16 mouse cellular contexts compared by ENCODE assay signal in genomic region chr16:21004871-21005270, GRCm38 (mm10).
"Had no signal": no experiment of that assay in that cellular context is flagged by ENCODE, and none has a peak within 500 bp of the region (broad histone marks: within the 10 kb centered on the region; RNA-seq: fewer than 3 reads in every experiment).

No protein-coding gene starts in this region.

- H3K9ac ChIP-seq: lung, embryonic 14.5 days; midbrain, embryonic 13.5 days; midbrain, embryonic 15.5 days; neural tube, embryonic 12.5 days had no signal

- H3K4me2 ChIP-seq: lung, embryonic 14.5 days; midbrain, embryonic 11.5 days; midbrain, embryonic 13.5 days; midbrain, embryonic 15.5 days; neural tube, embryonic 12.5 days had no signal

- H3K27me3 ChIP-seq: midbrain, embryonic 13.5 days; midbrain, embryonic 15.5 days; neural tube, embryonic 12.5 days had no signal

- H3K9me3 ChIP-seq: midbrain, embryonic 13.5 days; midbrain, embryonic 15.5 days; neural tube, embryonic 12.5 days had no signal

- H3K4me3 ChIP-seq: midbrain, embryonic 13.5 days; midbrain, embryonic 15.5 days; neural tube, embryonic 12.5 days had no signal

- H3K27ac ChIP-seq: midbrain, embryonic 13.5 days; midbrain, embryonic 15.5 days; neural tube, embryonic 12.5 days had no signal

- ATAC-seq: midbrain, embryonic 13.5 days; midbrain, embryonic 15.5 days had no signal

- H3K4me1 ChIP-seq: midbrain, embryonic 13.5 days; midbrain, embryonic 15.5 days; neural tube, embryonic 12.5 days had no signal

- DNase-seq: lung, adult 18-20 months; lung, embryonic 14.5 days; lung, postnatal 10 days; lung, postnatal 4 days; retina, postnatal 1 day; right cerebral cortex, adult 18-20 months; right cerebral cortex, postnatal 25 days; right cerebral cortex, postnatal 4 days; spleen, adult 18-20 months; thymus, adult 18-20 months; thymus, postnatal 14 days; thymus, postnatal 36 days had no signal

- H3K36me3 ChIP-seq: midbrain, embryonic 13.5 days; midbrain, embryonic 15.5 days; neural tube, embryonic 12.5 days had no signal
